Mouse (Mus musculus): Measurements from ENCODE around the gene Eps8l3. TPM values are rescaled to one million over a fixed set of nuclear protein-coding genes. Genes with fewer than 3 reads are reported as not detected.
"Not testable (repeated sequence)": the region's sequence is repeated elsewhere in the genome, so short reads cannot be mapped to it uniquely, and the experiment has no call there.

Eps8l3 gene
- polyA plus RNA-seq, 1 experiment, result 0.04 TPM

DNA sequence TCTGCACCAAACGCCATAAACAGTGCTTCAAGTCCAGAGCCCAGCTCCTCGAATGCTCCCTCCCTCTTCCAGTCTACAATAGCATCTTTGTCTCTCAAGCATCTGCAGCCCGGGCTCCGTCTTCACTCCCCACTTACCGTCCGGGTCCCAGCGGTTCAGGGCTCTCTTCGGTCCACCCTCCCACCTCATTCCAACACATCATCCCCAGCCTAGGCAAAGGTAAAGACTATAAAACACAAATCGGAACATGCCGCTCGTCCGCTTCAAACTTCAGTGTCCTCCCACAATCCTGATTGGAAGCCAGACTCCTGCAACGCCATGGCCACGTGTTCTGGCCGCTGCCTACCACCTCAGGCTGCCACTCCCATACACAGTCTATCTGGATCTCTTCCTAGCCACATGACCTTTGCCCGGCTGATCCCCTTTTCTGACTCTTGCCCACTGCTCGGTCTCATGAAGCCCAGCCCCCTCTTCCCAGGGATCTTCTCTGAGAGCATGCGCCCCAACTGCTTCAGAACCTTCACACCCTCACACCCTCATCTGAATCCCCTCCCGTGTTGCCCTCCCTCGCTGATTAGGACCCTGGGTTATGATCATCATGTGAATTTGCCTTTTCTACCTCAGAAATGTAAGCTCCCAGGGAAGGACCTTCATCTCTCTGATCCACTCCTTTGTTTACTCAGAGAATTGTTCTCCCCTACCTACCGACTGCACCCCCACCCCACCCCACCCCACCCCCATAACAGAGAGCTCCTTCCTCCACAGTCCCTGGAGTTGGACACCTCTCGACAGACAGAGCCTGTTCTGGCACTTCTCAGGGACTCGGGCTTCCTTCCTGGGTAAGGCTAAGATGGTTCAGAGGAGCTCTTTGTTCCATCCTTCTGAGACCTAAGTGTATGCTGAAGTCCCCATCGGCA lies 3.4 kb upstream of the Eps8l3 start:
- no peaks in the 10 kb centered on the region for H3K36me3 ChIP-seq (ENCODE audit: control insufficient read depth, insufficient read depth, low read length)
- H3K4me3 ChIP-seq (ENCODE audit: extremely low read depth, insufficient read depth, insufficient read length), result no peak overlapping the region
- WGBS, result 87% methylated on average over 24 of the region's 24 CpGs
- TF ChIP-seq CTCF (IDR thresholded peaks at IDR 0.05; ENCODE audit: extremely low read depth, insufficient read depth, insufficient read length, insufficient replicate concordance) (no peak), POLR2A (IDR thresholded peaks at IDR 0.05; ENCODE audit: low read depth, low read length) (no peak)
- no peaks in the 10 kb centered on the region for H3K4me1 ChIP-seq (ENCODE audit: control insufficient read depth, insufficient read depth, insufficient read length)
- H3K27me3 ChIP-seq (ENCODE audit: control insufficient read depth, insufficient read depth, low read length), result no peaks in the 10 kb centered on the region
- no peak overlapping the region for H3K27ac ChIP-seq (ENCODE audit: insufficient read depth, low read length)
- DNase-seq (ENCODE audit: low read depth in 1 of 2, low spot score in 2 of 2), result no peak

GRCm38 (mm10) chr3:107875231-107875630 lies 1.8 kb upstream of the Eps8l3 start:
- WGBS, result 83% methylated on average over 6 of the region's 6 CpGs
- H3K27ac ChIP-seq (ENCODE audit: insufficient read depth, low read length), result no peak overlapping the region
- no peaks in the 10 kb centered on the region for H3K36me3 ChIP-seq (ENCODE audit: control insufficient read depth, insufficient read depth, low read length)
- no peak for DNase-seq (ENCODE audit: low read depth in 1 of 2, low spot score in 2 of 2)
- TF ChIP-seq POLR2A (IDR thresholded peaks at IDR 0.05; ENCODE audit: low read depth, low read length), result no peak
- TF ChIP-seq CTCF (IDR thresholded peaks at IDR 0.05; ENCODE audit: extremely low read depth, insufficient read depth, insufficient read length, insufficient replicate concordance), result no peak
- H3K27me3 ChIP-seq (ENCODE audit: control insufficient read depth, insufficient read depth, low read length), result no peaks in the 10 kb centered on the region
- no peak overlapping the region for H3K4me3 ChIP-seq (ENCODE audit: extremely low read depth, insufficient read depth, insufficient read length)
- no peaks in the 10 kb centered on the region for H3K4me1 ChIP-seq (ENCODE audit: control insufficient read depth, insufficient read depth, insufficient read length)

DNA sequence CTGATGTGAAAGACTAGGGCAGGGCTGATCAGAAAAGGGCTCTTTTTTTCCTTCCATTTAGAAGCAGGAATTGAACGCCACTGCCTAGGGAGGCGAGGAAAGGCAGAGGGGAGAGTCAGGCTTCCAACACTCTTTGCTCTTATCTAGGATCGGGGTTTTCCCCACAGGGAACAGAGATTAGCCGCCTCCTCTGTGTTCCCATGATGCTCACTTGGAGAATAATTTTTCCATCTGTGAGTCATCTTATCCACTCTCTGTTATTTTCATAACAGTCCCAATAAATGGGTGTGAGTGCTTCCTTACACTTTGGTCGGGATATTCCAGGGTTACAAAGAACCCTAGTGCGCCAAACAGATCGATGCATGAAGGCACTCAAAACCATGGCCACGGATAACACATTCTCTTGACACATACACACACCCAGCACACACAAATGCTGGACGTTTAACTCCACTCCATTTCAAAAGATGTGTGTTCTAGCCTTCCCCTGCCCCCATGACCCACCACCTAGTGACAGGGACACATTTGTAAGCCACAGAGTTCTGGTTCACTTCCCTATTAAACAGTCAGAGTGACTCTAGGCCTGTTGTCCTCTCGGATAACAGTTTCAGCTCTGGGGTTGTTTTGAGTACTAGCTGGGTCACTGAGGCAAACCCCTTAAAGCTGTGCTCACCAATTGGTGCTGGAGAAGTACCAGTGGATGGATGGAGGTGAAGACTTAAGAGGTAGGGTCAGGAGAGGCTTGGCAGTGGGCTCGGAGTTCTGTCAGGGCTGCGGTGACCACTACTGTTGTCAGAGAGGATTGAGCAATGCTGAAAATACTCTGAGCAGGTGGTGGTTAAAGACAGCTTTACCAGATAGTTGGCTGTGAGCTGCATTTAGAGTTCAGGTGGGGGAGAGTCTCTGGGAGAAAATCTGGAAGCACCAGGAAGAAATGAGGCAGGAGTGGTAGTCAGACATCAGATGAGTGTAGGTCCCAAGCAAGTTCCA lies 1.0 kb downstream of the Eps8l3 start:
- TF ChIP-seq CTCF (IDR thresholded peaks at IDR 0.05; ENCODE audit: extremely low read depth, insufficient read depth, insufficient read length, insufficient replicate concordance) (no peak), POLR2A (IDR thresholded peaks at IDR 0.05; ENCODE audit: low read depth, low read length) (no peak)
- H3K27ac ChIP-seq (ENCODE audit: insufficient read depth, low read length), result no peak overlapping the region
- no peaks in the 10 kb centered on the region for H3K36me3 ChIP-seq (ENCODE audit: control insufficient read depth, insufficient read depth, low read length)
- no peak overlapping the region for H3K4me3 ChIP-seq (ENCODE audit: extremely low read depth, insufficient read depth, insufficient read length)
- WGBS, result 82% methylated on average over 12 of the region's 12 CpGs
- no peak for DNase-seq (ENCODE audit: low read depth in 1 of 2, low spot score in 2 of 2)
- no peaks in the 10 kb centered on the region for H3K27me3 ChIP-seq (ENCODE audit: control insufficient read depth, insufficient read depth, low read length)
- no peaks in the 10 kb centered on the region for H3K4me1 ChIP-seq (ENCODE audit: control insufficient read depth, insufficient read depth, insufficient read length)

DNA sequence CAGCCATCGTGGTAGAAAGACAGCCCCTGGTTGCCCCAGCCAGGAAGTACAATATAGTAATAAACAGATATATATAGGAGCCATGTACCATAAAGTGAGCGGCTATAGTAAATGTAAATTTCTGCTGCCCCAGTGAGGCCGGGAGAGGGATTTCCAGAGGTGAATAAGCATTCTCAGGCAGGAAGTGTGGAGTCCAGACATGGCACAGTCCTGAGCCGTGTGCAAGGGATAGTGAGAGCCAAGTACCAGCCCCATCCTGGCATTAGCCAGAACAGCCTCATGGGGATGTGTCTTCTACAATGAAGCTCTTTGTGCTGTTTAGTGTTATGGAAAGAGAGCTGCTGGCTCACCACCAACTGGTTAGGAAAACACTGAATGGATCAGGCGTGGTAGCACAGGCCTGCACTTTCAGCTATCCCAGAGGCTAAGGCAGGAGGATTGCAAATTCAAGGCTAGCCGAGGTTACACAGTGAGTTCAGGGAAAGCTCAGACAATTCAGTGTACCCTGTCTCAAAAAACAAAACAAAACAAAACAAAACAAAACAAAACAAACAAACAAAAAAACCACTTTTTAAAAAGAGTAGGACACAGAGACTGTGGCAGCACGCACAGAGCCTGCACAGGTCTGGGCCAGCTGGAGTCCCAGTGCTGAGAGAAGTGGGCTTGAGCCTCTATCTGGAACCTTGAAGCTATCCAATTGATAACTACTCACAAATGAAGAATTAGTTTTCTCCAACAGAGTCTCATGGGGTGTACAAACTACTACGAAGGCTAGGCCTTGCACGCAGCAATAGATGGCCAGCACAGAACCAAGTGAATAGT lies 10.9 kb downstream of the Eps8l3 start:
- H3K36me3 ChIP-seq (ENCODE audit: control insufficient read depth, insufficient read depth, low read length), result no peaks in the 10 kb centered on the region
- H3K4me1 ChIP-seq (ENCODE audit: control insufficient read depth, insufficient read depth, insufficient read length), result no peaks in the 10 kb centered on the region
- no peak overlapping the region for H3K27ac ChIP-seq (ENCODE audit: insufficient read depth, low read length)
- no peak overlapping the region for H3K4me3 ChIP-seq (ENCODE audit: extremely low read depth, insufficient read depth, insufficient read length)
- WGBS, result 87% methylated on average over 9 of the region's 9 CpGs
- DNase-seq (ENCODE audit: low read depth in 1 of 2, low spot score in 2 of 2), result no peak
- H3K27me3 ChIP-seq (ENCODE audit: control insufficient read depth, insufficient read depth, low read length), result no peaks in the 10 kb centered on the region
- TF ChIP-seq POLR2A (IDR thresholded peaks at IDR 0.05; ENCODE audit: low read depth, low read length) (no peak), CTCF (IDR thresholded peaks at IDR 0.05; ENCODE audit: extremely low read depth, insufficient read depth, insufficient read length, insufficient replicate concordance) (no peak)

DNA sequence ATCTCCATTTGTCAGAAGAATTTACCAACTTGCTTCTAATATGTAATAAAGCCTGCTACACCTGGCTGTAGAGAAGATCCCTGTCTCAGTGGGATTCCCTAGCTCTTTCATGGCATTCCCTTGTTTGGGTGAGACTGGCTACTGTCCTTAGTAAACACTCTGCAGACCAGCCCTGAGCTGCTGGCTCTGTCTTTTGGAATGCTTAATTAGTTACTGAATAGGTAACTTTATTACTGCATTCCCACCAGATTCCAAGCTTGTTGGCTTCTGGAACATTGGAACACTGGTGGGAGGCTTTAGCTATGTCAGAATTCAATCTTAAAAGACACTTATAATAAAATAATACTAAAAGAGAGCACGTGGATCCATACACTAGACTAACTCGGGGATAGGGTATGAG lies 12.2 kb downstream of the Eps8l3 start:
- 73% methylated on average over 2 of the region's 2 CpGs for WGBS
- H3K27ac ChIP-seq (ENCODE audit: insufficient read depth, low read length); H3K4me3 ChIP-seq (ENCODE audit: extremely low read depth, insufficient read depth, insufficient read length); H3K27me3 ChIP-seq (ENCODE audit: control insufficient read depth, insufficient read depth, low read length); H3K4me1 ChIP-seq (ENCODE audit: control insufficient read depth, insufficient read depth, insufficient read length); DNase-seq (ENCODE audit: low read depth in 1 of 2, low spot score in 2 of 2); H3K36me3 ChIP-seq (ENCODE audit: control insufficient read depth, insufficient read depth, low read length): not testable (repeated sequence)

DNA sequence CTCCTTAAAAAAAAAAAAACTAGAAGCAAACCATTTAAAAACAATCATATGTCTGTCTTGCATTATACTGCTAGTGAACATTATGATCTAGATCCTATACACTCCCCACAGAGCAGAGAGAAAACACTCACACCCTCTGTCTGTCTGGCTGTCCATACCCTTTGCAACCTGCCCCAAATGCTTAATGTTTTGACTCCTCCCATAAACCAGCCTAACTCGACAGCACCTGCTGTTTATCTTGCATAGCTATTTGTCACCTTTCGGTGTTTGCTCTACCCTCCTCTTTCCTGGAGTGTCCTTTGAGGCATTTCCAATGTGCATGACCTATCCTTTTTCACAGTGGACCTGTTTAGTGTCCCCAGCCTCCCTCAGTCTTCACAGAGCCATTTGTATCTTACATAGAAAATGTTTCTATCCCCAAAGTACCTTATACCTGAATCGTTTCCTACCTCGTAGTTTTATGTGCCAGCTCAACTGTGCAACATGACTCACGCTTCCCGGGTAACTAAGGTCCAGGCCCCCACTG lies 18.2 kb downstream of the Eps8l3 start:
- TF ChIP-seq POLR2A (IDR thresholded peaks at IDR 0.05; ENCODE audit: low read depth, low read length) (no peak), CTCF (IDR thresholded peaks at IDR 0.05; ENCODE audit: extremely low read depth, insufficient read depth, insufficient read length, insufficient replicate concordance) (no peak)
- Histone ChIP-seq H3K27ac (ENCODE audit: insufficient read depth, low read length) (no peak overlapping the region), H3K27me3 (ENCODE audit: control insufficient read depth, insufficient read depth, low read length) (0 out of 2 replicates have a peak, but pooled peaks cover 1% of the 10 kb centered on the region), H3K36me3 (ENCODE audit: control insufficient read depth, insufficient read depth, low read length) (no peaks in the 10 kb centered on the region), H3K4me1 (ENCODE audit: control insufficient read depth, insufficient read depth, insufficient read length) (no peaks in the 10 kb centered on the region), H3K4me3 (ENCODE audit: extremely low read depth, insufficient read depth, insufficient read length) (peak overlapping the region; percentile 57; the same call in 1 of the 2 replicates)
- WGBS, result 15% methylated on average over 6 of the region's 6 CpGs
- DNase-seq (ENCODE audit: low read depth in 1 of 2, low spot score in 2 of 2), result no peak

Measured in spleen, adult 2 months (tissue).